Mouse (Mus musculus): ENCODE measurements around the gene Rab11fip5. TPM values are rescaled to one million over a fixed set of nuclear protein-coding genes. Genes with fewer than 3 reads are reported as not detected.

Gene Rab11fip5
- polyA plus RNA-seq, 1 experiment from 2014 or later = 10.6 TPM

DNA sequence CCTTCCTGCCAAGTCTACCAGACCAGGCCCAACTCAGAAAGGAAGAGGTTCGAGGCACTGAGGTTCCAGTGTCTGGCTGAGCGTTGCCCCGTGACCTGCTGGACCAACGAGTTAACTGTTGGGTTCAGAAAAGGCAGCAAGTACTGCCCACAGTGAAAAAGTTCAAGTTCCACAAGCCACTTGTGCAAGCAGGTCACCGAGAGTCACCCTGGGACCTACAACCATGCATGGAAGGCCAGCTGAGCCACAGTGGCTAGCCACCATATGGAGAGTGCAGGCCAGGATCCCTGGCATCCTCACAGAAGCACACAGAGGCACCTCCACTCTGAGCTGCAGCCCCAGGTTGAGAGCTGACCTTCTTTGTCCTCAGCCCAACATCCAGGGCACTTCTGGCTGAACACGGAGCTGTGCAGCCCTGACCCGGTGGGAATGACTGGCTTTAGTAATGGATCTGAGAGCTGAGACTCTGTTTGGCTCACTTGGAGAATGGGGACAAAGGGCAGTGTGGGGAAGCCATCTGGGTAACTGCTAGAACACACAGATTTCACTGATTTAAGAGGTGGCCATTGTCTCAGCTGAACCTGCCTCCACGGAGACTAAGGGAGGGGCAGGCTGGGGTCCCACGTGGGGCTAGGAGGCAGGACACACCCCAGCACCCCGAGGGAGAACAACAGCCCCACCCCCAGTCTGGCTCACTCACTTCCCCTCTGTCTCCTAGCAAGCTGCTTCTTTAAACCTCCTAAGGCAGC lies 81.0 kb downstream of the Rab11fip5 start:
- Histone ChIP-seq H3K4me2 (replicated peaks) (no peak overlapping the region), H3K27ac (peak overlapping the region; percentile 67), H3K4me1 (peaks cover 20% of the 10 kb centered on the region), H3K9ac (no peak overlapping the region), H3K27me3 (no peaks in the 10 kb centered on the region), H3K9me3 (replicated peaks) (peaks cover 4% of the 10 kb centered on the region; the same call in 1 of the 2 replicates), H3K4me3 (no peak overlapping the region), H3K36me3 (no peaks in the 10 kb centered on the region)
- ATAC-seq (ENCODE audit: low FRiP score) = peak; percentile 63
- WGBS = 50% methylated on average over 10 of the region's 10 CpGs

DNA sequence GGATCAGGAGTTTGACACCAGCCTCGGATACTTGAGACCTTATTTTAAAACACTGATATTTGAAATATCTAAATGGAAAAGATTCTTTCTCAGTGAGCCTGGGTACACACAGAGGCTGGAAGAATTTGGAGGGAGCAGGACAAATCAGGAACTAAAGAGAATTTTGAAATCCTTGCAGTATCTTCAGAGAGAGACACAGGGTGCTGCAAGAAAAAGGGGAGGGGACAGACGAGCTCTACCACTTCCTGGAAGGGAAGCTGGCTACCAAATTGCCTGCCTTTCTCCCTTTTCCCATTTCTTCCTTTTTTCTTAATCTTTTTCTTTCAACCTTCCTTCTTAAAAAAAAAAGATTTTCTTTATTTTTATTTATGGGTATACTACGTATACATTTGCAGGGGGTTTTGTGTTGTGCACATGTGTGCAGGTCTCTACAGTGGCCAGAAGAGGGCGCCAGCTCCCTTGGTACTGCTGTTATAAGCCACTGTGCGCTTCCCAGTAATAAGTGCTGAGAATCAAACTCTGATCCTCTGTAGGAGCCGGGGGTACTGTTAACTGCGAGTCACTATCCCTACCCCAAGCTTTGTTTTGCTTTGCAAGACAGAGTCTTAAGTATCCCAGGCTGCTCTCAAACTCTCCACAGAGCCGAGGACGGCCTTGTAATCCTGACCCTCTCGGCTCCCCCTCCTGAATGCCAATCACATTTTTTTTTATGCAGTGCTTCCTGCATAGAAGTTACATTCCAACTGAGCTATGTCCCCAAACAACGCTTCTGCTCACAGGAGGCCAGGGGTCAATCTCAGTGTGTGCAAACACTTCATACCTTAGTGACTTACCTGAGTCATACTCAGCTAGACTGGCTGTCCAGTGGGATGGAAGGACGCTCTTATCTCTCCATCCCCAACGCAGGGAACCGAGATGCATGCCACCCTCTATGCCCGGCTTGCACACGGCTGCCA lies 83.3 kb downstream of the Rab11fip5 start:
- Histone ChIP-seq H3K4me1 (peaks cover 20% of the 10 kb centered on the region), H3K27me3 (no peaks in the 10 kb centered on the region), H3K9ac (no peak overlapping the region), H3K4me3 (no peak overlapping the region), H3K9me3 (replicated peaks) (peaks cover 4% of the 10 kb centered on the region; the same call in 1 of the 2 replicates), H3K4me2 (replicated peaks) (no peak overlapping the region), H3K27ac (no peak overlapping the region), H3K36me3 (no peaks in the 10 kb centered on the region)
- 91% methylated on average over 16 of the region's 16 CpGs for WGBS
- ATAC-seq (ENCODE audit: low FRiP score) = no peak

DNA sequence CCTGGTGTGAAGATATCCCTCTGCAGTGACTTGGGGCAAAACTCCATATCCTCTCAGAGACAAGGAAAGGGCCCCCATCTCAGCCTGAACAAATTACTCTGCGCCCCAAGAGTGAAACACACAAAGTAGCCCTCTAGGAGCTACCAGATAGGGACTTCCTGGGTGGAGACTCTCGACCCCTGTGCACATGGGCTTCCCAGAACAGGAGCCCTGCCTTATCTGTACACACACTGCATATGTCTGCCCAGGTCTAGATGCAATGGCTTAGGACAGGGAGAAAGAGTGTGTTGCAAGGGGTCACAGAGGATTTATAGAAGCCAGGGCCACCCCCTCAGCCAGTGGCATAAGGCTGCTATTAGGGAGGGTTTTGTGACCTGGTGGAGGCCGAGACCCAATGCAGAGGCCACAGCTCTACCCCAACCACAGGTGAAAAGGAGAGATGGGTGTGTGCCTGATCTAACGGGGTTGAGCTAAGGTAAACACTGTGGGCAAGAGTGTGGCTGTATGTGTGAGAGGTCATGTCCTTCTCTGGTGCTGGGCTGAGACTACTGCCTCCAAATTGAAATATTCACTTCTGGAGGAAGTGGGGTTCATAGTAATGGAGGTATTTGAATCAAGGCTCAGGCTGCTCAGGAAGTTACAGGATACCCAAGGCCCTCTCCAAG lies 86.1 kb downstream of the Rab11fip5 start:
- Histone ChIP-seq H3K9me3 (replicated peaks) (peaks cover 4% of the 10 kb centered on the region; the same call in 1 of the 2 replicates), H3K4me1 (peaks cover 2% of the 10 kb centered on the region), H3K4me3 (no peak overlapping the region), H3K4me2 (replicated peaks) (no peak overlapping the region), H3K27me3 (no peaks in the 10 kb centered on the region), H3K9ac (no peak overlapping the region), H3K36me3 (no peaks in the 10 kb centered on the region), H3K27ac (no peak overlapping the region)
- 81% methylated on average over 4 of the region's 4 CpGs for WGBS
- ATAC-seq (ENCODE audit: low FRiP score) = no peak

DNA sequence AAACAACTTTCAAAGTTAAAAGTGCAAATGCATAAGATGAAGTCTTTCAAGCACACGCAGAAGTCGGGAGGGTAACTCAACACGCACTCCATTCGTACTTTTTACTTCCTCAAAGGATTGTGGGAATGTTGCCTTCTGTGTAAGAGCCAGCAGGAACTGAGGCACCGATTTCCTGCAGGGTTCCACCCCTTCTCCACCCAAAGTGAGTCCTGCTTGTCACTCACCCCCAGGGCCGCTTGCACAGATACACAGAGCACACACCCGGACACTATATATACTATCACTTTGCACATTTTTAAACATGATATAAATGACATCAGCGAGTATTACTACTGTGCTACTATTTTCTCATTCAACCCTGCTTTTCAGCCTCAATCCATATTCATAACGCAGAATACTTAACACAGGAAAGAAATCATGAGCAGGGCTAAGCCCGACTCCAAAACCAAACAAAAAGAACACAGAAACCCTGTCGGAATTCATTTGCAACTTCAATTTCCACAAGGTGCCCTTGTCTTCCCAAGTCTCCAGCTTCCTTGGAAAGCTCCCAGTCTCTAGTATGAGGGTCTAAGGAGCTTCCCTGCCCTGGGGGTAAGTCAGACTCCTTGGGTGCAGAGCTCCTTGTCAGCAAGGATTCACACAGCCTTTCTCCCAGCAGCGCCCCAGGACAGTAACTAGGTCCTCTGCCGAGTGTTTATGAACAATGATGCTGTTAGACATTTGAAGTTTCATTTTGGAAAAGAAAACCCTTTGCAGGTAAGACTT lies 88.0 kb downstream of the Rab11fip5 start:
- 81% methylated on average over 13 of the region's 13 CpGs for WGBS
- Histone ChIP-seq H3K4me3 (no peak overlapping the region), H3K9me3 (replicated peaks) (peaks cover 4% of the 10 kb centered on the region; the same call in 1 of the 2 replicates), H3K9ac (no peak overlapping the region), H3K4me1 (no peaks in the 10 kb centered on the region), H3K36me3 (no peaks in the 10 kb centered on the region), H3K27ac (no peak overlapping the region), H3K27me3 (no peaks in the 10 kb centered on the region), H3K4me2 (replicated peaks) (no peak overlapping the region)
- ATAC-seq (ENCODE audit: low FRiP score) = no peak

Small RNA genes within 50 kb of the gene (microRNA-seq; reads per million reads assigned to microRNA genes)
- not detected for gene Mir705

Other genes starting within 250 kb of the Rab11fip5 start
- 23.3 and 31.2 TPM in 2 replicates for gene Spr, start 236.9 kb downstream of the Rab11fip5 start, polyA plus RNA-seq (2016; fragmentation: Nextera tagmentation; extraction: Ambion mirVana)
- gene Emx1, start 187.2 kb downstream of the Rab11fip5 start, polyA plus RNA-seq (2016; fragmentation: Nextera tagmentation; extraction: Ambion mirVana) = 0.27 TPM in 1 of 2 replicates, not detected in the other
- 6.8 and 10.0 TPM in 2 replicates for gene Sfxn5, start 41.2 kb downstream of the Rab11fip5 start, polyA plus RNA-seq (2016; fragmentation: Nextera tagmentation; extraction: Ambion mirVana)
- not detected in 2 replicates for gene Noto, start 49.3 kb upstream of the Rab11fip5 start, polyA plus RNA-seq (2016; fragmentation: Nextera tagmentation; extraction: Ambion mirVana)
- 59.5 and 59.8 TPM in 2 replicates for gene Smyd5, start 57.4 kb upstream of the Rab11fip5 start, polyA plus RNA-seq (2016; fragmentation: Nextera tagmentation; extraction: Ambion mirVana)
- 512 and 529 TPM in 2 replicates for gene Cct7, start 76.9 kb upstream of the Rab11fip5 start, polyA plus RNA-seq (2016; fragmentation: Nextera tagmentation; extraction: Ambion mirVana)
- 24.6 and 30.3 TPM in 2 replicates for gene Pradc1, start 77.3 kb upstream of the Rab11fip5 start, polyA plus RNA-seq (2016; fragmentation: Nextera tagmentation; extraction: Ambion mirVana)
- gene Fbxo41, start 128.4 kb upstream of the Rab11fip5 start, polyA plus RNA-seq (2016; fragmentation: Nextera tagmentation; extraction: Ambion mirVana) = 3.1 TPM in 2 replicates
- gene Egr4, start 139.0 kb upstream of the Rab11fip5 start, polyA plus RNA-seq (2016; fragmentation: Nextera tagmentation; extraction: Ambion mirVana) = not detected in 2 replicates
- gene Alms1, start 212.9 kb upstream of the Rab11fip5 start, polyA plus RNA-seq (2016; fragmentation: Nextera tagmentation; extraction: Ambion mirVana) = 8.0 and 8.4 TPM in 2 replicates

Data from hindbrain, embryonic 12.5 days (tissue).